Comparison of ENCODE assay signal across 9 mouse cellular contexts in genomic region chr19:36112007-36112406, GRCm38 (mm10). TPM values are rescaled to one million over a fixed set of nuclear protein-coding genes. Genes with fewer than 3 reads are reported as not detected.
DNase-seq lines count a peak whose midpoint lies in the region; ATAC-seq and TF ChIP-seq lines count a peak whose summit lies in the region.
"Had no signal": no experiment of that assay in that cellular context is flagged by ENCODE, and none has a peak within 500 bp of the region (broad histone marks: within the 10 kb centered on the region; RNA-seq: fewer than 3 reads in every experiment).

No protein-coding gene starts in this region.

- H3K4me1 ChIP-seq in olfactory bulb, adult 2 months (ENCODE audit: control insufficient read depth, insufficient read depth, low read length) = peaks cover 4% of the 10 kb centered on the region
- H3K4me1 ChIP-seq in intestine, embryonic 15.5 days (replicated peaks) = 0 out of 2 replicates have a peak, but pooled peaks cover 2% of the 10 kb centered on the region

- WGBS in olfactory bulb, adult 2 months = 25% methylated on average over 17 of the region's 17 CpGs
- 54% methylated on average over 17 of the region's 17 CpGs for WGBS in intestine, embryonic 15.5 days

- H3K4me3 ChIP-seq in left cerebral cortex, adult 2 months = peak overlapping the region; percentile 42
- peak overlapping the region; percentile 44 for H3K4me3 ChIP-seq in olfactory bulb, adult 2 months (ENCODE audit: insufficient read depth, low read depth, low read length)
- no peak overlapping the region for H3K4me3 ChIP-seq in intestine, embryonic 15.5 days (replicated peaks)

- H3K9ac ChIP-seq in intestine, embryonic 15.5 days = no peak overlapping the region

- H3K36me3 ChIP-seq in intestine, embryonic 15.5 days = no peaks in the 10 kb centered on the region

- DNase-seq in left cerebral cortex, adult 2 months (ENCODE audit: extremely low spot score in 1 of 2, low spot score in 2 of 2) = peak; percentile 26 to 47
- DNase-seq in left cerebral cortex, postnatal 4 days = no peak
- peak; percentile 38 for DNase-seq in layer of hippocampus, adult 9-10 months (ENCODE audit: low spot score)

- H3K27ac ChIP-seq in left cerebral cortex, adult 2 months = peak overlapping the region; percentile 15; the same call in 1 of the 2 replicates
- H3K27ac ChIP-seq in olfactory bulb, adult 2 months (ENCODE audit: insufficient read depth, low read depth, low read length) = no peak overlapping the region
- H3K27ac ChIP-seq in intestine, embryonic 15.5 days = no peak overlapping the region

- intact Hi-C loops in left cerebral cortex, adult 2 months (cut with DNase I) = loop anchor here (5.0 to 10.0 kb wide), 3 partner anchors 70 to 813 kb away; partner anchors contain the start of genes Btaf1 and Pcgf5
- intact Hi-C loops in left cerebral cortex, postnatal 4 days (cut with DNase I) = loop anchor here (5.0 kb wide), 1 partner anchor 235 kb away; the partner anchor contains the start of gene Pcgf5

- H3K27me3 ChIP-seq in intestine, embryonic 15.5 days (replicated peaks) = no peaks in the 10 kb centered on the region

- ATAC-seq in frontal cortex, adult (ENCODE audit: low TSS enrichment) = peak; percentile 75
- ATAC-seq in megakaryocyte-erythroid progenitor cell, adult 5-6 weeks (replicated peaks; ENCODE audit: low FRiP score, low TSS enrichment, poor library complexity, severe bottlenecking) = no peak
- ATAC-seq in intestine, embryonic 15.5 days = no peak

- H3K9me3 ChIP-seq in intestine, embryonic 15.5 days = no peaks in the 10 kb centered on the region

- TF ChIP-seq CTCF in left cerebral cortex, adult 2 months (IDR thresholded peaks at IDR 0.05) = no peak
- TF ChIP-seq CTCF in olfactory bulb, adult 2 months (IDR thresholded peaks at IDR 0.05; ENCODE audit: insufficient read depth, low read depth, low read length) = no peak

- no peak for TF ChIP-seq POLR2A in olfactory bulb, adult 2 months (IDR thresholded peaks at IDR 0.05; ENCODE audit: insufficient read depth, low read depth, low read length)

- H3K4me2 ChIP-seq in intestine, embryonic 15.5 days (replicated peaks) = no peak overlapping the region

RNA-seq across cellular contexts. Expression of gene Ankrd1, which starts 7.9 kb away (rescaled TPM):
- total RNA-seq in left cerebral cortex, adult 2 months (2021) = not detected
- total RNA-seq in left cerebral cortex, postnatal 4 days (2021) = not detected
- polyA plus RNA-seq in olfactory bulb, adult 2 months (2012; ENCODE audit: insufficient read depth, insufficient read length, low replicate concordance, missing spikeins) = not detected in 2 replicates
- not detected in 2 replicates for total RNA-seq in megakaryocyte-erythroid progenitor cell, adult 5-6 weeks (2014; fragmentation: Nextera tagmentation)
- not detected in 2 replicates for total RNA-seq in megakaryocyte-erythroid progenitor cell, adult 5-6 weeks (2017)
- 0.11 and 0.18 TPM in 2 replicates for polyA plus RNA-seq in intestine, embryonic 15.5 days (2015; fragmentation: Nextera tagmentation; extraction: Ambion mirVana)
- total RNA-seq: common myeloid progenitor, adult 5-6 weeks had no signal
- polyA plus RNA-seq: testis, adult 2 months had no signal

RNA-seq across cellular contexts. Expression of gene Rpp30, which starts 28.5 kb away (rescaled TPM):
- total RNA-seq in left cerebral cortex, adult 2 months (2021) = 10 to 100 TPM; 15.2 to 16.9 TPM
- 10 to 100 TPM; 20.1 to 28.2 TPM for total RNA-seq in left cerebral cortex, postnatal 4 days (2021)
- not detected in 2 replicates for polyA plus RNA-seq in olfactory bulb, adult 2 months (2012; ENCODE audit: insufficient read depth, insufficient read length, low replicate concordance, missing spikeins)
- total RNA-seq in megakaryocyte-erythroid progenitor cell, adult 5-6 weeks (2014; fragmentation: Nextera tagmentation) = 52.0 and 57.9 TPM in 2 replicates
- 69.3 and 79.7 TPM in 2 replicates for total RNA-seq in megakaryocyte-erythroid progenitor cell, adult 5-6 weeks (2017)
- polyA plus RNA-seq in intestine, embryonic 15.5 days (2015; fragmentation: Nextera tagmentation; extraction: Ambion mirVana) = 61.7 and 71.4 TPM in 2 replicates

RNA-seq across cellular contexts. Expression of gene Htr7, which starts 54.7 kb away (rescaled TPM):
- total RNA-seq in left cerebral cortex, adult 2 months (2021) = 10 to 100 TPM; 13.0 to 13.5 TPM
- 10 to 100 TPM in 1 of 2 experiments, 1 to 10 TPM in 1; 9.3 to 11.4 TPM for total RNA-seq in left cerebral cortex, postnatal 4 days (2021)
- not detected in 2 replicates for polyA plus RNA-seq in olfactory bulb, adult 2 months (2012; ENCODE audit: insufficient read depth, insufficient read length, low replicate concordance, missing spikeins)
- total RNA-seq in megakaryocyte-erythroid progenitor cell, adult 5-6 weeks (2014; fragmentation: Nextera tagmentation) = not detected in 2 replicates
- total RNA-seq in megakaryocyte-erythroid progenitor cell, adult 5-6 weeks (2017) = not detected in 2 replicates
- polyA plus RNA-seq in intestine, embryonic 15.5 days (2015; fragmentation: Nextera tagmentation; extraction: Ambion mirVana) = 0.06 TPM in 1 of 2 replicates, not detected in the other
- total RNA-seq: common myeloid progenitor, adult 5-6 weeks had no signal

Comparison
In these comparisons a context has a peak if more than half of its experiments do, and no peak if none do; other contexts are left out.
1. RNA of gene Htr7, which starts 54.7 kb away (total RNA-seq): 13.0 to 13.5 TPM in left cerebral cortex, adult 2 months and 9.3 to 11.4 TPM in left cerebral cortex, postnatal 4 days; not detected in megakaryocyte-erythroid progenitor cell, adult 5-6 weeks; every median in the first group is over 10 times any median in the second.